Mouse (Mus musculus) G1E (cell line): ENCODE measurements around the gene Fhad1.

ENCODE experiments used
- CTCF ChIP-seq: IDR thresholded peaks from 2 replicates; pipeline ENCODE4 v1.5.1; 2012; ENCODE audit warnings: low read depth, low read length, inconsistent platforms, mixed read lengths
- GATA1 ChIP-seq: IDR thresholded peaks from 2 replicates; pipeline ENCODE4 v1.6.1; 2012; ENCODE audit warnings: borderline replicate concordance, low read length, inconsistent platforms, mixed read lengths
- GATA2 ChIP-seq: IDR thresholded peaks from 2 replicates; pipeline ENCODE4 v1.6.1; 2012; ENCODE audit warnings: low read depth, low read length, inconsistent platforms, borderline replicate concordance
- TAL1 ChIP-seq: conservative IDR thresholded peaks from 2 replicates; pipeline ENCODE4 v1.6.1; 2012; ENCODE audit warnings: low read depth, low read length, inconsistent platforms, mixed read lengths

DNA sequence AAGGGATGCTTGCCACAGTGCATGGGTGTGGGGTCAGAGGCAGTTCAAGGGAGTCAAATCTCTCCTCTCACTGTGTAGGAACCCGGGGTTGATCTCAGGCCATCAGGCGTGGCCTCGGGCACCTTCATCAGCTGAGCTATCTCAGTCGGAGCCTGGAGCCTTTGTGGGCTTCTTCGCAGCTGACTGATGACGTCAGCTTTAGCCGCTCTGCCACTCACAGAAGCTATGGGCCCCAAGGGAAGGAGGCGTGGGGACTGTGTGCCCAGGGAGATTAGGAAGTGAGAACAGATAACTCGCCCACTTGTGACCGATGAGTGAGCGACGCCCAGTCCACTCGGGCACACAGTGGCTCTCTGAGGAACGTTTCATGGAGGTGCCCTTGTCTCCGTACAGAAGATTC is 2.8 kb upstream of the Fhad1 start:
- no peak for TF ChIP-seq CTCF
- no peak for TF ChIP-seq GATA1
- TF ChIP-seq GATA2 = no peak
- TF ChIP-seq TAL1 = no peak
